Mouse (Mus musculus) right cerebral cortex, postnatal 10 days (tissue): ENCODE results near the gene Bcl7a.

Experiments used
- DNase-seq, 2 experiments: peaks; one replicate each; pipeline ENCODE4 v3.0.0; 2021; ENCODE audit warnings: low spot score in 2 of 2

Gene Bcl7a

GRCm38 (mm10) chr5:123377120-123377955 is 33.7 kb downstream of the Bcl7a start:
- DNase-seq: peak; percentile 76 to 84

GRCm38 (mm10) chr5:123378712-123379111 is 35.1 kb downstream of the Bcl7a start:
- no peak for DNase-seq

GRCm38 (mm10) chr5:123379504-123379931 is 35.9 kb downstream of the Bcl7a start:
- no peak for DNase-seq

- DNase-seq: no peak
These were observed 38.3 kb downstream of the Bcl7a start for GRCm38 (mm10) chr5:123381968-123382367.

GRCm38 (mm10) chr5:123382686-123383085 is 39.1 kb downstream of the Bcl7a start:
- DNase-seq: no peak

- DNase-seq: no peak
These were observed 44.8 kb downstream of the Bcl7a start for GRCm38 (mm10) chr5:123388452-123388851.

- DNase-seq: no peak
These were observed 47.2 kb downstream of the Bcl7a start for GRCm38 (mm10) chr5:123390536-123391441.

GRCm38 (mm10) chr5:123391442-123391809 is 47.8 kb downstream of the Bcl7a start:
- DNase-seq: peak; percentile 74 to 86

- no peak for DNase-seq
These were observed 50.2 kb downstream of the Bcl7a start for GRCm38 (mm10) chr5:123393786-123394302.

GRCm38 (mm10) chr5:123394303-123394956 is 50.8 kb downstream of the Bcl7a start, which contains the start of gene Mlxip:
Gene Mlxip, plus strand, starts transcription at chr5:123394798.
- peak; percentile 95 to 96 for DNase-seq

GRCm38 (mm10) chr5:123394957-123395881 is 51.6 kb downstream of the Bcl7a start:
- peak in 1 of 2 experiments; percentile 35 for DNase-seq

- DNase-seq: no peak
These were observed 53.3 kb downstream of the Bcl7a start for GRCm38 (mm10) chr5:123396901-123397464.

- no peak for DNase-seq
These were observed 54.2 kb downstream of the Bcl7a start for GRCm38 (mm10) chr5:123397786-123398185.

GRCm38 (mm10) chr5:123398856-123399498 is 55.3 kb downstream of the Bcl7a start:
- DNase-seq: no peak

- no peak for DNase-seq
These were observed 60.8 kb downstream of the Bcl7a start for GRCm38 (mm10) chr5:123404480-123404879.

GRCm38 (mm10) chr5:123406952-123407351 is 63.3 kb downstream of the Bcl7a start:
- DNase-seq: no peak

- DNase-seq: no peak
These were observed 64.5 kb downstream of the Bcl7a start for GRCm38 (mm10) chr5:123408176-123408575.

- no peak for DNase-seq
These were observed 68.6 kb downstream of the Bcl7a start for GRCm38 (mm10) chr5:123412193-123412592.

GRCm38 (mm10) chr5:123413866-123414363 is 70.3 kb downstream of the Bcl7a start:
- DNase-seq: no peak

GRCm38 (mm10) chr5:123416149-123416548 is 72.5 kb downstream of the Bcl7a start:
- no peak for DNase-seq
